ENCODE assay signal across 8 mouse cellular contexts in the genomic region with DNA sequence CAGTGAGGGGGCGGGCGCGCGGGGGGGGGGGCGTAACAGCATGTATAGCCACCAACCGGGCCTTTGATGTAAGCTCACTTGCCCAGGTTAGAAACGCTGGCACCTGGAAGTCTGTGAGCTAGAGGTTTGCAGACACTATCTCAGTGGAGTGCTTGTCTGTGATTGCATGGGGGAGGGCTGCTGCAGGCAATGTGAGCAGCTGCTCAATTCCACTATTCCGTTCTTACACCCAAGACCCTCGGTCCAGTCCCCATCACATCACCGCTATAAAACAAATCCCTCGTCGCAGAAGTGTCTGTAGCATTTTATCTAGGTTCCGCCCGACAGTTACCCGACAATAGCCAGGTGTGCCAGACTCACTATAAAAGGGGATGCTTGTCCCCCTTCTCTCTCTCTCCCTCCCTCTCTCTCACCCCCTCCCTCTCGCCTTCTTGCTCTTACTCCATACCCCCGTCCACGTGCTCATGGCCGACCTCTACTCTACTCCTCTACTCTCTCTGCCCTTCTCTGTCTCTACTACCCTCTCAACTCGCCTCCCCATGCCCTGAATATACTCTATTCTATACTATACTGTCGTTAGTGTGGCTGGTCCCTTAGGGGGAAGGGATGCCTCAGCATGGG.
DNase-seq lines count a peak whose midpoint lies in the region; ATAC-seq and TF ChIP-seq lines count a peak whose summit lies in the region.

No protein-coding gene starts in this region.

- DNase-seq in lung, adult 2 months = peak; percentile 3
- no peak for DNase-seq in lung, adult 18-20 months
- peak; percentile 28 for DNase-seq in cerebellum, adult 11-12 months
- DNase-seq in limb, embryonic 11.5 days (ENCODE audit: low spot score) = peak; percentile 58
- DNase-seq in c-Kit-positive CD71-positive TER-119-positive erythroid progenitor cells, embryonic 14.5 days (ENCODE audit: low spot score) = no peak
- DNase-seq in adrenal gland, postnatal 25 days = no peak

- peak overlapping the region; percentile 92 for H3K27ac ChIP-seq in forebrain, embryonic 13.5 days
- H3K27ac ChIP-seq in limb, embryonic 11.5 days (replicated peaks; ENCODE audit: low read depth, low read length) = peak overlapping the region; percentile 93
- H3K27ac ChIP-seq in neural tube, embryonic 13.5 days (replicated peaks) = peak overlapping the region; percentile 97

- ATAC-seq in forebrain, embryonic 13.5 days = peak; percentile 48
- ATAC-seq in limb, embryonic 11.5 days (ENCODE audit: insufficient number of reproducible peaks, low FRiP score, low TSS enrichment, low read depth) = peak; percentile 35; the same call in 1 of the 2 replicates
- ATAC-seq in neural tube, embryonic 13.5 days (ENCODE audit: low read depth) = peak; percentile 66

- H3K9me3 ChIP-seq in forebrain, embryonic 13.5 days (replicated peaks) = no peaks in the 10 kb centered on the region
- H3K9me3 ChIP-seq in limb, embryonic 11.5 days (ENCODE audit: control insufficient read depth, low read length) = no peaks in the 10 kb centered on the region
- no peaks in the 10 kb centered on the region for H3K9me3 ChIP-seq in neural tube, embryonic 13.5 days

- peak overlapping the region; percentile 50 for H3K9ac ChIP-seq in forebrain, embryonic 13.5 days
- H3K9ac ChIP-seq in limb, embryonic 11.5 days (ENCODE audit: low read length) = peak overlapping the region; percentile 55
- peak overlapping the region; percentile 63 for H3K9ac ChIP-seq in neural tube, embryonic 13.5 days

- H3K4me1 ChIP-seq in lung, adult 2 months (ENCODE audit: control insufficient read depth, insufficient read depth, low read length) = peaks cover 11% of the 10 kb centered on the region
- H3K4me1 ChIP-seq in forebrain, embryonic 13.5 days = peaks cover 17% of the 10 kb centered on the region
- 0 out of 2 replicates have a peak, but pooled peaks cover 3% of the 10 kb centered on the region for H3K4me1 ChIP-seq in limb, embryonic 11.5 days (ENCODE audit: control insufficient read depth, insufficient read depth, low read length)
- H3K4me1 ChIP-seq in neural tube, embryonic 13.5 days (replicated peaks) = peaks cover 33% of the 10 kb centered on the region

- H3K4me3 ChIP-seq in lung, adult 2 months (replicated peaks; ENCODE audit: extremely low read depth, low read depth, low read length) = no peak overlapping the region
- H3K4me3 ChIP-seq in forebrain, embryonic 13.5 days = peak overlapping the region; percentile 41
- H3K4me3 ChIP-seq in limb, embryonic 11.5 days (ENCODE audit: low read depth, low read length) = peak overlapping the region; percentile 28; the same call in 1 of the 2 replicates
- peak overlapping the region; percentile 40 for H3K4me3 ChIP-seq in neural tube, embryonic 13.5 days

- H3K27me3 ChIP-seq in forebrain, embryonic 13.5 days = peaks cover 11% of the 10 kb centered on the region; the same call in 1 of the 2 replicates
- 0 out of 2 replicates have a peak, but pooled peaks cover 6% of the 10 kb centered on the region for H3K27me3 ChIP-seq in limb, embryonic 11.5 days (ENCODE audit: control insufficient read depth, insufficient read depth, low read length)
- H3K27me3 ChIP-seq in neural tube, embryonic 13.5 days = peaks cover 9% of the 10 kb centered on the region

- no peak for TF ChIP-seq POLR2A in lung, adult 2 months (IDR thresholded peaks at IDR 0.05; ENCODE audit: borderline replicate concordance, extremely low read depth, low read depth, low read length)

- 22% methylated on average over 21 of the region's 21 CpGs for whole genome bisulfite sequencing in lung, adult 2 months
- 6% methylated on average over 21 of the region's 21 CpGs for WGBS in forebrain, embryonic 13.5 days
- WGBS in limb, embryonic 11.5 days = 8% methylated on average over 21 of the region's 21 CpGs
- WGBS in neural tube, embryonic 13.5 days = 5% methylated on average over 20 of the region's 21 CpGs

- H3K36me3 ChIP-seq in forebrain, embryonic 13.5 days (ENCODE audit: poor library complexity, severe bottlenecking) = no peaks in the 10 kb centered on the region
- H3K36me3 ChIP-seq in limb, embryonic 11.5 days (ENCODE audit: control insufficient read depth, insufficient read depth, low read length) = no peaks in the 10 kb centered on the region
- no peaks in the 10 kb centered on the region for H3K36me3 ChIP-seq in neural tube, embryonic 13.5 days

- TF ChIP-seq CTCF in lung, adult 2 months (IDR thresholded peaks at IDR 0.05; ENCODE audit: insufficient read depth, low read length) = no peak

- peak overlapping the region; percentile 59 for H3K4me2 ChIP-seq in forebrain, embryonic 13.5 days
- H3K4me2 ChIP-seq in limb, embryonic 11.5 days (ENCODE audit: low read depth, severe bottlenecking) = peak overlapping the region; percentile 59
- H3K4me2 ChIP-seq in neural tube, embryonic 13.5 days = peak overlapping the region; percentile 59

Comparison
In these comparisons a context has a peak if more than half of its experiments do, and no peak if none do; other contexts are left out.
1. DNase-seq: peak in lung, adult 2 months (single experiment), cerebellum, adult 11-12 months (single experiment) and limb, embryonic 11.5 days (single experiment); none in lung, adult 18-20 months (0 of 2), c-Kit-positive CD71-positive TER-119-positive erythroid progenitor cells, embryonic 14.5 days (single experiment) and adrenal gland, postnatal 25 days (single experiment).
2. Peak in every context shown above with its lines, with median percentiles within 50 percentile points of each other: ATAC-seq, H3K27ac ChIP-seq, H3K4me2 ChIP-seq and H3K9ac ChIP-seq.